Mouse (Mus musculus) kidney, adult 11 months (tissue): ENCODE data around the gene Gabbr2.

Experiments used
- DNase-seq: peaks from one replicate; pipeline ENCODE4 v3.0.0; 2022

Gabbr2 gene

GRCm38 (mm10) chr4:46991016-46991958, at the start of gene Gabbr2:
Gene Gabbr2, minus strand, starts transcription at chr4:46991873.
- no peak for DNase-seq

- DNase-seq, result peak; percentile 91
These were observed 47.9 kb upstream of the Gabbr2 start for GRCm38 (mm10) chr4:47039586-47039985.

- DNase-seq, result peak; percentile 63
These were observed 45.6 kb upstream of the Gabbr2 start for GRCm38 (mm10) chr4:47037321-47037657.

GRCm38 (mm10) chr4:47036486-47037320, 45.0 kb upstream of the Gabbr2 start:
- no peak for DNase-seq

- no peak for DNase-seq
These were observed 43.9 kb upstream of the Gabbr2 start for GRCm38 (mm10) chr4:47035536-47035935.

- DNase-seq, result no peak
These were observed 40.5 kb upstream of the Gabbr2 start for GRCm38 (mm10) chr4:47032171-47032570.

- DNase-seq, result no peak
These were observed 37.1 kb upstream of the Gabbr2 start for GRCm38 (mm10) chr4:47028791-47029190.

GRCm38 (mm10) chr4:47023949-47024348, 32.3 kb upstream of the Gabbr2 start:
- no peak for DNase-seq

- DNase-seq, result no peak
These were observed 31.3 kb upstream of the Gabbr2 start for GRCm38 (mm10) chr4:47022804-47023603.

GRCm38 (mm10) chr4:47020563-47020962, 28.9 kb upstream of the Gabbr2 start:
- DNase-seq, result no peak

- DNase-seq, result no peak
These were observed 23.5 kb upstream of the Gabbr2 start for GRCm38 (mm10) chr4:47015156-47015555.

- DNase-seq, result no peak
These were observed 20.8 kb upstream of the Gabbr2 start for GRCm38 (mm10) chr4:47012476-47012875.

GRCm38 (mm10) chr4:47010400-47011231, 18.9 kb upstream of the Gabbr2 start:
- DNase-seq, result peak; percentile 17

GRCm38 (mm10) chr4:47000626-47001395, 9.1 kb upstream of the Gabbr2 start:
- no peak for DNase-seq

GRCm38 (mm10) chr4:46997969-46998368, 6.3 kb upstream of the Gabbr2 start:
- DNase-seq, result no peak

GRCm38 (mm10) chr4:46992827-46993473, 1.3 kb upstream of the Gabbr2 start:
- no peak for DNase-seq

GRCm38 (mm10) chr4:46991959-46992316, 265 bp upstream of the Gabbr2 start:
- no peak for DNase-seq

GRCm38 (mm10) chr4:46990281-46991015, 1.2 kb downstream of the Gabbr2 start:
- no peak for DNase-seq

GRCm38 (mm10) chr4:46989842-46990241, 1.8 kb downstream of the Gabbr2 start:
- peak; percentile 11 for DNase-seq

GRCm38 (mm10) chr4:46988824-46989223, 2.8 kb downstream of the Gabbr2 start:
- DNase-seq, result no peak
